Mouse (Mus musculus) layer of hippocampus, postnatal 25 days (tissue): ENCODE data around the gene Zbtb44. TPM values are rescaled to one million over a fixed set of nuclear protein-coding genes. Genes with fewer than 3 reads are reported as not detected.

Experiments used
- DNase-seq, 2 experiments: peaks; one replicate each; pipeline ENCODE4 v3.0.0; 2022; ENCODE audit warnings: mixed read lengths in 2 of 2, low spot score in 1 of 2; ENCODE audit errors: extremely low spot score in 1 of 2
- total RNA-seq, 2 experiments: library from RNA; stranded (reverse); gene quantifications; 2 replicates each; pipeline ENCODE4 v1.2.3; 2021

The Zbtb44 gene
- total RNA-seq, 2 experiments from 2014 or later = 39.5 to 39.6 TPM

DNA sequence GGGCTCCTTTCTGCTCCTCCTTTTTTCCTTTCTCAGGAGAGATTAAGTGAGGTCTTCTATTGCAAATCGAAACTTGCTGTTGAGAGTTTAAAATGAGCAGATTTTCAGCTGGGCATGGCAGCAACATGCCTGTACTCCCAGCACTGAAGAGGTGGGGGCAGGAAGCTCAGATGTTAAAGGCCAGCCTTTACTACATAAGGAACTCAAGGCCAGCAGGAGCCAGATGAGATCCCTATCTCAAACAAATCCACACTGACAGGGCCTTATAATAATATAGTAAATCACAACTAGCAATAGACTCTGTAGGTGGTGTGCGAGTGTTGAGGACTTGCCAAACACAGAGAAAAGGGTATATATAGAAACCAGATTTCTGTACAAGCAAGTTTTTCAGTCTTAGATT is 28.3 kb downstream of the Zbtb44 start:
- DNase-seq = no peak

DNA sequence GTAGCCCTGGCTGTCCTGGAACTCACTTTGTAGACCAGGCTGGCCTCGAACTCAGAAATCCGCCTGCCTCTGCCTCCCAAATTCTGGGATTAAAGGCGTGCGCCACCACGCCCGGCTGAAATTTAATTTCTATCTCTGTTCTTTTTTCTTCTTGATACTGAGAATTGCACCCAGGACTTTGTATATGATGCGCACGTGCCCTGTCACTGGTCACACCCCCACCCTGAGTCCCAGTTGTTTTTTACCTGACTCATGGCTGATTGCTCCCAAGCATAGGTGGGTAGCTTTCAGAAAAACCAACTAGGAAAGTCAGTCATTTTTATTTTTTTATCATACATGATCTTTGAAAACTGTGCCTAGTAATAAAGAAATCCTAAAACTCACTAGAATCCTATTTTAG is 40.3 kb downstream of the Zbtb44 start:
- DNase-seq = no peak

- no peak for DNase-seq
Observed at GRCm38 (mm10) chr9:31072256-31072655, 41.8 kb downstream of the Zbtb44 start.

GRCm38 (mm10) chr9:31073797-31074196 is 43.4 kb downstream of the Zbtb44 start:
- DNase-seq = no peak

DNA sequence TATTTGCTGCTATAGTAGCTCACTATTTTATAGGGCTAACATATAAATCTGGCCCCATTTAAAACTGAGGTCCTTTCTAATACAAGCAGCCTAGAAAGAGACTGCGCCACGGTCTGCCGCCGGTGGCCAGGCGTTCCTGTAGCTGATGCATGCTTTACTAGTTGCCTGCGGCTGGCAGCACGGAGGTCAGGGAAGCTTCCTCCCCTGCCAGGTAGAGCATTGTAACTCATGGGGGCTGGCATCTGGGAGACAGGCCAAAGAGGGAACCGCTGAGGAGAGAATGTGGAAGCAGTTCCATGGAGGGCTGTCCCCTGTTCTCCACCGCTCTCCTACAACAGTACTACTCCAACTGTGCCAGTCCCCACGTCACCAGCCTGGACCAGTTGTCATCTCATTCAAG is 44.4 kb downstream of the Zbtb44 start:
- DNase-seq = no peak

- DNase-seq = no peak
Observed at GRCm38 (mm10) chr9:31080726-31081125, 50.3 kb downstream of the Zbtb44 start.

- DNase-seq = peak; percentile 53 to 89
Observed at GRCm38 (mm10) chr9:31082054-31082666, 51.7 kb downstream of the Zbtb44 start.

- no peak for DNase-seq
Observed at GRCm38 (mm10) chr9:31082771-31083170, 52.3 kb downstream of the Zbtb44 start.

DNA sequence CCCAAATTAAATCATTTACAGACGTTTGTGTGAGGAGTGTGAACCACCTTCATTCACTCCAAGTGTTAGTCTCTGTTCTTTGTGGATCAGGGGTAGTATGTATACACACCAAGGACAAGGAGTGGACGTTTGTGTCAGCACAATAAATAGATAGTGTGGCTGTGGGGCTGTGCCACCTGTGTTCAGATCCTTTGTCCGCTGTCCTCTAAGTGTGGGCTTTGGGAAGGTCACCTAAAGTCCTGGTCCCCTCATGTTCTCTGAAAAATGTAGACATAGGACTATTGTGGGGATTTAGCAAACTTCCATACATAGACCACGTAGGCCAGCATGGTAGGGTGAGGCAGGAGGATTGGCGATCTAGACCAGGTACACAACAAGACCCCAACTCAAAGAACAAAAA is 55.1 kb downstream of the Zbtb44 start:
- no peak for DNase-seq

- peak; percentile 70 to 81 for DNase-seq
Observed at GRCm38 (mm10) chr9:31086085-31086753, 55.8 kb downstream of the Zbtb44 start.

- no peak for DNase-seq
Observed at GRCm38 (mm10) chr9:31086754-31087145, 56.3 kb downstream of the Zbtb44 start.

DNA sequence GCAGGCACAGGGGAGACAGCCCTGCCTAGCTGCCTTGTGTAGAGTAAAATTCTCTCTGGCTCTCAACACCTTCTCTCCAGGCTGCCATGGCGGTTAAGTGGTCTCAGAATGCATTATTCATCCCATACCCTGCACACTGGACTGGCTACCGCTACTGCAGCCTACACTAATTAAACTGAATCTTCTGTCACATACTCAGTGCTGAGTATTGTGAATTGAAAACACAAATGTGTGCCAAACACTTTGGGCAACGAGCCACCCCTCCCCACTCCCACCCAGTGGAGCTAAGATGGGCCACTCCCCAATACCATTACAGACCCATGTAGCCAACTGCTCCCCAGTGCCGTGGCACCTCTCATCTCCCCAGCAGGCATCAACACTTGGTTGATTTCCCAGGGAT is 57.0 kb downstream of the Zbtb44 start:
- DNase-seq = no peak

DNA sequence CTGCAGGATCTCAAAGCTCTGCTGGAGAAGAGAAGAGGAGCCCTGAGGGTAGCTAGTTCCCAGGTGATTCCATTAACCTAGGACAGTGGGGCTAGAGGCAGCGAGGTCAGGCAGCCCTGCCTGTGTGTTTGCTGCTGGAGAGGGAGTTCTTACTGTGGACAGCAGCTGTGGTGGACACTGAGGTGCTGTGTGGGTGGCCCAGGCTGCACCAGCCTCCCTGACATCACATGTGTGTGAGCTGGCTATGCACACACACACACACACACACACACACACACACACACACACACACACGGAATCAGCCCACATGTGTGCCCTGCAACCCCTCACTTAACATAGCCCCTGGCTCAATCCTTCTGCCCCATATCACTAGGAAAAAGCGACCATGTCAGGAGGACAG is 57.7 kb downstream of the Zbtb44 start:
- no peak for DNase-seq

DNA sequence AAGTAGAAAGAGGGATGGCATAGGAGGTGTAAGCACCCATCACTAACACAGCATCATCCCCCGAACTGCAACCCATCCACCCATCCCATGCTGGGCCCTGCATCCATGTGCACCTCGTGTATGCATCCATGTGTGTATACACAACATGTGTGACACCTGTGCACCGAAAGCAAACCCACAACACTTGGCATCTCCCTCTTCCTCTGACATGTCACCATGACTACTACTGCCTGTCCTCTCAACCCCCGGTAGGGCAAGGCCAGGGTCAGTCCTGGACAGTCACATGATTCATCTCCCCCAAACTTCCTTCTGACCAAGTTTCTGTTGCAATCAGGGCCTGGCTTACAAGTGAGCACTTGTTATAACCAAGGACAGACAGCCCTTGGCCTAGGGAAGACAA is 58.4 kb downstream of the Zbtb44 start:
- peak in 1 of 2 experiments; percentile 1 for DNase-seq

DNA sequence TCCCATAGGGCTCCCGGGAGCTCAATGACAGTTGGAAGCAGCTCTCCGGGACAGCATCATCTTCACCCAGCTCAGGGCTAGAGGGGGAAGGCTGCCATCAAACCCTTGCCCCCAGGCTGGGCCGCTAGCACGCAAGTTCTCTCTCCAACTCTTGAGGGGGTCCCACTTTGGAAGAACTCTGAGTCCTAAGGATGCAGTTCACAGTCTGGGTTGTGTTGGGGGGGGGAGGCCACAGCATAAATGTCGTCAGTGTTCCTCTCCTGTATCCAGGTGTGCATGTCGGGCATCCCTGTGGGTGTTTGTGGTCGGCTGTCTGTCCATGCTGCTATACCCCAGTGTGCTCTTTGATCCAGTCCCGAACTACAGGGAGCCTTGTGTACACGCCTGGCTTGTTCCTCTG is 59.1 kb downstream of the Zbtb44 start:
- peak in 1 of 2 experiments; percentile 0 for DNase-seq

- DNase-seq = peak in 1 of 2 experiments; percentile 0
Observed at GRCm38 (mm10) chr9:31090081-31091023, 59.9 kb downstream of the Zbtb44 start.

GRCm38 (mm10) chr9:31091162-31091581 is 60.7 kb downstream of the Zbtb44 start:
- DNase-seq = no peak

- no peak for DNase-seq
Observed at GRCm38 (mm10) chr9:31092111-31092832, 61.8 kb downstream of the Zbtb44 start.

- DNase-seq = no peak
Observed at GRCm38 (mm10) chr9:31092833-31093195, 62.4 kb downstream of the Zbtb44 start.
